Mouse (Mus musculus) layer of hippocampus, adult 8-10 months (tissue): ENCODE measurements at regions not wholly inside any gene's neighbourhood (a gene's known extent, or its start where the extent isn't known, plus 50 kb on each side); places are given as distances from the start of the nearest gene placed in this dataset.
"Not testable (repeated sequence)": the region's sequence is repeated elsewhere in the genome, so short reads cannot be mapped to it uniquely, and the experiment has no call there.

ENCODE experiments used
- DNase-seq, 2 experiments: peaks; one replicate each; pipeline ENCODE4 v3.0.0; 2022; ENCODE audit warnings: low spot score in 2 of 2

DNA sequence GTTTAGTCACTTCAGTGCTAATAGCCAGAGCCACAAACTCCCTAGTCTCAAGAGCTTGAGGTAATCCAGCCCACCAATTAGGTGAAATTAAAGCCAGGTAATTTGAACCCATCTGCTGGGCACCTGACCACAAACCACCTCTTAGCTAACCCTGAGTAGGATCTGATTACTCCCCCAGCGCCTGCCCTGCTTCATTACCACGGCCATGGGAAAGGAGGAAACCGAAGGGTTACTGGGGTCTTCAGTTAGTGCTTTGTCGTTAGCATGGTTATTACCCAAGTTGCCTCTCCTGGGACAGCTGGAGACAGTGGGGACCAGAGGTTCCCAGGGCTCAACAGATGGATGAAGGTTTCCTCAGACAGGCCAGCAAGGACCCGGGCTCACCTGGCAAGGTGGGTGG is 337.3 kb upstream of the 3110018I06Rik start:
- no peak for DNase-seq

DNA sequence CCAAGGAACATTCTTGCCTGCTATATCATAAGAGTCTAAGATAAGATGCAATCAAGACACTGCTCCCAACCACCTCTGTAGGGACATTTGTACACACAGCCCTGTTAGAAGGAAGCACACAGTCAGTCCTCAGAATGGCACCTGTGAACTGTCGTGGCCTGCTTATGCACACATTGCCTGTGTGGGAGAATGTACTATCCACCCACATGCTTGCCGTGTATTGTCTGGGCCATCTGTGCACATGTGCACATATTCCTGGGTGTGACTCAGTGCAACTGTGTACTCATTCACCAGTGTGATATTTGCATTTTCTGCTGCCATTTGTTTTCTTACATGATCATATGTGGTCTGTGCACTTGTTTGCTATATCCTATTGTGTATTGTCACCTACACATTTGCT is 333.8 kb upstream of the 3110018I06Rik start:
- DNase-seq, result peak; percentile 27 to 28

DNA sequence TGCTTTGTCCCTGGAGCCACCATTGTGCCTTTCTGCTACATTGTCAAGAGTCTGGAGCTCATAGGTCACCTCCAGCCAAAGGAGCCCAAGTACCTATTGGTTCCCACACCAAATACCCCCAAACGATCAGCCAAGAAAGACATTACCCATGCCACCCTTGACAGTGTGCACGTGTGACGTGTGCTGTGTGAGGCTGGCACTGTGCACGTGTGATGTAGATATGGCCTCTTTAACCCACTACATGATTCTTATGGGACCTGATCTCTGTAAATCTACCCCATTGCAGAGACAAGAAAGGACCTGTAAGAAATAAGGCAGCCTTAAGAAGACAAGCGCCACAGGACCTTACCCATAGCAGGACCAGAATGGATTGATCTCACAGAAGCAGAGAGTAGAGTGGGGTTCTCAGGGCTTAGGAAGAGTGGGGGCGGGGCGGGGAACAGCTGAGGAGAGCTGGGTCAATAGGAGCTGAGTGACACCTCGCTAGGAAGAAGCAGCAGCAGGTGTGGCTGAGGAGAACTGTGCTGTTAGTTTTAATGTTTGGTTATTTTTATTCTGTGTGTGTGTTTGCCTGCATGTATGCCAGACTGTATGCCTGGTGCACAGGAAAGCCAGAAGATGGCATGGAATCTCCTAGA is 331.5 kb upstream of the 3110018I06Rik start:
- DNase-seq, result no peak

DNA sequence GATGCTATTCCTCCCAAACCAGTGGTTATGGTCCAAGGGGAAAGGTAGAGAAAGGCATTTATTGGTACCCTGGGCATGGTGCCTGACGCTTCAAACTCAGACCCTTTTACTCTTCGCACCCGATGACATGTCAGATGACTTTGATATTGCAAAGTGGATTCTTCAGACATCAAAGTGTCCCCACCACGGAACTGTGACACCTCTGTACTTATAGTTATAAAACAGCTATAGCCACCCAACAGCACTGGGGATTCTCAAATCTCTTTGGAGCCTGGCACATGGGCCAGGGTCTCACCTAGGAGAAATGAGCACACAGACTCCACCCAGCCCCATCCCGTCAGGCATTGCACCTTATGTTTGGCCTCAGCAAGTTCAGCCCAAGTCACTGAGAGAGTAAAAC is 329.3 kb upstream of the 3110018I06Rik start:
- no peak for DNase-seq

DNA sequence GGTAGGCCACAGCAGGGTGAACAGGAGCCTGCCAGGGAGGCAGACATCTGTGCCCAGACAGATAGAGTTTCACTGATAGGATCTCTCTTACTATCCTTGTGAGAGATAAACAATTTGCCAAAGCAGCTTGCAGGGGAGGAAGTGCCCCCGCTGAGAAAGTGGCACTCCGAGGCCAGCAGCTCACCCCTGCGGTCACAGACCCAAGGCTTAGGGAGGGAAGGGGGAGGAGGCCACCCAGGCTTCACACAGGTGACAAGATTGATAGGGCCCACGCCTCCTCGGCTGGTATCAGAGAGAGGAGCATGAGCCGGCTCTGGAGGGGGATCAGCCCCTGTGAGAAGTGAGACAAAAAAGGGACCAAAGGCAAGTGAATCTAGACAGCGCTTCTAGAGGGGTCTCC is 328.3 kb upstream of the 3110018I06Rik start:
- no peak for DNase-seq

DNA sequence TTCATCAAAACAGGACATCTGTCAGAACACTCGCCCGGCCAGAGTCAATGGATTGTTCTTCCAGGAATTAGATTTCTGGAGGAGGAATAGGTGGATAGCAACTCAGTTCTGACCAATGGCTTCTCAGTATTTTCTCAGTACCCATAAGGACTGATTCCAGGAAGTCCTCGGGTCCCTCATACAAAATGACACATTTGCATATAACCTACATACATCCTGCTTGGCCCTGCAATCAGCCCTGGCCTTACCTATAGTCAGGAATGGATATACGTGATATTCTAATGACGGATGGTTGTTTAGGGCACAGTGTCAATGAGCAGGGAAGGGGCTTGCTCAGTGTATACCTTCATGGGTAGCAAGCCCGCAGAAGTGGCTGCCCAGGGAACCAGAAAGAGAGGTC is 327.8 kb upstream of the 3110018I06Rik start:
- no peak for DNase-seq

DNA sequence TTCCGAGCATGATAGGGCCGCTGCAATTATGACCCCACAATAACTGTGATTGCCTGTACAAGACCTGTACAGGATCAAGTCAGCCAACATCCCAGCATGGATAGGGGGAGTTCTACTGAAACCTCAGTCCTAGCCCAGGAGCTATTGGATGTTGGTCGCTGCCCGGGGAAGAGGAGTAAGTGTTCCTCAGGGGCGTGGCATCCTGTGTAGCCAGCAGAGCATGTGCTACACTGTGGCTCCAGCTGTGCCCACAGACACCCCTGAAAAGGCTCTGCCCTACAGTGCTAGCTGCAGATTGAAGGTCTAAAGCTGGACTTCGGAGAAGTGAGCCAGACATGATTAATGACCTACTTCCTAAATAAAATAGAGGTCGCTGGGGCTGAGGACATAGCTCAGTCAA is 317.5 kb upstream of the 3110018I06Rik start:
- DNase-seq, result no peak

DNA sequence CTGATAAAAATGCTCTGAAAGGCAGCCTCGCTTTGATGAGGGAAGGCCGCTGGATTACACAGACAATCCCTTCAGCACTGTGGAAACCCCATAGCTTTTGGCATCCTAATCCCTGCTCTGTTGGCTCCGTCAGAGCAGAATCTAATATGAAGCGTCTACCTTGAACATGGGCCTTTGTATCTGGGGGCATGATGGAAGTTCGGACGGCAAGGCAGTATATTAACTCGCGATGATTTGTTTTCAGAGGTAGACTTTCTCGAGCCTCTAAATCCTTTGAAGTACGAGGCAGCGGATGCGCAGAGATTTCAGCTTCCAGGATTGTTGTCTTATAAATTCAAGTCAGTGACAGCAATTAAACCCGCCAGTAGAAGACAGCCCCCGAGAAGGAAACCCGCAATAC is 316.8 kb upstream of the 3110018I06Rik start:
- DNase-seq, result no peak

DNA sequence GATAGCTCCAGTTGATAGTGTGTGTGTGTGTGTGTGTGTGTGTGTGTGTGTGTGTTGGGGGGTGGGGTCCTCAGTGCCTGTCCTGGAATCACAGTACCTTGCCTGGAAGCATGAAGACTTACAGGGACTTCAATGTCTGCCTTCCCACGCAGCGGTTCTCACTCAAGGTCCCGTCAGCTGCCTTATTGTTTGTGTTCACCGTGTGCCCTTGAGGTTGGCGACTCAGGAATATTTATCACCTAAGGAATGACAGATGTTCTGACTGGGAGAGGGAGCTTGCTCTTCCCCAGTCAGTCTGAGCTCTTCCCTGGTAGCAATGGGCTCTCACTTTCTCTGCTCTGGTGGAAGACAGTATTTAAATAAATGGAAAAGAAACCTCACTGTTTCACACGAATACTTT is 309.8 kb upstream of the 3110018I06Rik start:
- DNase-seq, result no peak

DNA sequence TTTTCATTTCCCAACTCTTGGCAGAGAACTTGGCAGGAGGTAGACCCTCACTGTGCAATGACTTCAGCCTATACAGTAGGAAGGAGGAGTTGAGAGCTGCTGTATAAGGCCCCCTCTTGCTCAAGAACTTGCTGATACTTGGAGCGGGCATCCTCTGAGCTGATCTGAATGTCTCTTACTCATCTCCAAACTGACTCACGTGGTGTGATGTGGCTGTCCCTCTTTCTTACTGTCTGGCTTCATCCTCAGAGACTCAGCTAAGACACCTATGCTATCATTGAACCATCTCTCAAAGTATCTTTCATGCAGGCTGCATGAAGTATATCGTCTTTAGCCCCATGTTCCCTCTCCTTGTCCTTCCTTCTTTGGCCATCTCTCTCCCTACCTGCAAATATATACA is 307.9 kb upstream of the 3110018I06Rik start:
- no peak for DNase-seq

DNA sequence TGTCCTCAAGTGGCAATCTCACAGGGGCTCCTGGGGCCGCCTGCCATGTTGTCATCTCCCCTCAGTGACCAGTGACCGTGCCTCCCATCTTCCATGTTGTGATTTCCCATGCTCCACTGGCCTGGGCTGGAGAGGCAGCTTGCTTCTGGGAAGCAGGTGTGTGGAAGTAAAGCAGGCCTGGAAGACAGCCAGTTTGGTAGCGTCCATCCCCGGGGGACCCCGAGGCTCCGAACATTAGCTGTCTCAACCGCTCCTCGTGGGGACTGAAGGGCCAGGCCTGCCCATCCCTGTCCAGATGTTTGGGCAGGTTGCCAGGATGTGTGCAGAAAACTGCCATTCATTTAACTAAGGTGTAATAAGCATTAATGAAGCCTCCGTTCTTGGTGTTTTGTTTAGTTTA is 307.1 kb upstream of the 3110018I06Rik start:
- DNase-seq, result no peak

DNA sequence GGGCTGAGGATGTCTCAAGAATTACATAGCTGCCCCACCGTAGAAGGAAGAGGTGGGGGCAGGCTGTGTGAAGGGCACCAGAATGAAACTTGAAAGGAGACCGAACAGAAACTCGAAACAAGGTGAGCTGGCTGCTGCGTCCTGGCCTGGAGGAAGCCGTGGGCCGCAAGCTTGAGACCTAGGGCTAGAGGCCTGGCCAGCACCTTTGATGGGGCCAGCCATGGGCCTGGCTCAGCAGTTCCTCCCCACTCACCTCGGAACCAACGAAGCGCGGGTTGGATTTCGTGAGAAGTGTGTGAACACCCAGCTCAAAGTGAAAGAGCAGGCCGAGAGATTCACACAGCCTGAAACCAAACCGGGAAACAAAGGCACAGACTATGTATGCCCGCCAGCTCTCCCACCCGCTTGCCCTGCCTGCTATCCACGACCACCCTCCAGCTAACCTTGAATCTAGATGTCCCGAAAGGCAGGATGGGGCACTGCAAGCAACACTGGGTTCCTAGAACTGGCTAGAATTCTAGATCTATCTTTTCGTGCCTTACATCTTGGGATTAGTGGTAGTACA is 306.3 kb upstream of the 3110018I06Rik start:
- DNase-seq, result no peak

DNA sequence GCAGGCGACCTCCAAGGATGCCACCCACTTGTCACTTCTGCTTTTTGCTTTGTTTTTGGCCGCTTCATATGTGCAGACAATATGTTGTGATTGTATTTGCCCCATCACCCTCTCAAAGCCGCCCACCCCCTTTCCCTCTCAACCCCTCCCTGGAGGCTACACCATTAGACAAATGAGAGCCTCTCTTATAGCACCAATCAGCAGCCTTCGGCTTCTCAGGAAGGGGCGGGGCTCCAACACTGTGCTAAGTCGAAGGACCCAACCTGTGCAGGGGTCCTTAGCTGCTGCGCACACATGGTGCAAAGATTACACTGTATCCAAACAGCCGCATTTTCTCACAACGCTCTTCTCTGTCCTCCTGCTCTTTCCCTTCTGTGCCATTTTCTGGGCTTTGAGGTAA is 305.1 kb upstream of the 3110018I06Rik start:
- peak; percentile 20 to 37 for DNase-seq

DNA sequence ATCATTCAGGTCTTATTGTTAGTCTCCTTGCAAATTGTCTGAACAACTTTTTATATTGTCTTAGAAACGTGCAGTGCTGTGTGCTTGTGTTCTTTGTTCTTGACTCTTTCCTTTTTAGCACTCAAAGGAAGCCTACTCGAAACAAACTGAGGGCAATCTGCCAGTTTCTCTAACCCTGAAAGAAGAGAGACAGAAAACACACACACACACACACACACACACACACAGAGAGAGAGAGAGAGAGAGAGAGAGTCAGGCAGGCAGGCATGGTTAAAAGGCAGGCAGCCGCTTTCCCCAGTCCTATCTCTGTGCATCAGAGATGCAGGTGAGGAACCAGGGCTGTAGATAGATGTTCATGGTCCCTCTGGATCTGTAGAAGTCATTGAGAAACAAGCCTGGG is 304.0 kb upstream of the 3110018I06Rik start:
- DNase-seq, result no peak

DNA sequence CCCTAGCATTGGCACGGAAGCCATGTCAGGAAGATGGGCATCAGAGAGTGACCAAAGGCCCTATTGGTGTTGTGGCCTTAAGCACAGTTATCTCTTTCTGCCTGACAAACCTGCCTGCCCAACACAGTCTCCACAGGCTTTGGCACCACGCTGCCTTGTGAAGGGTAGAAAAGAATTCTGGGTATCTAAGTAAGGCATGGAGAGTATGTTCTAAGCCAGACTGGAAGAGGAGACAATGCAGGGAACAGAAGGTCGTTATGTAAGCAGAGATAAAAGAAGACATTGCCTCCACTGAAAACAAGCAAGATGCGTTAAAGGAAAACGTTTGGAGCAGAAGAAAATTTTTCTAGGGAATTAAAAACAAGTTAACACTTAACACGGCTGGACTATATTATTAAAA is 302.1 kb upstream of the 3110018I06Rik start:
- peak in 1 of 2 experiments; percentile 26 for DNase-seq

DNA sequence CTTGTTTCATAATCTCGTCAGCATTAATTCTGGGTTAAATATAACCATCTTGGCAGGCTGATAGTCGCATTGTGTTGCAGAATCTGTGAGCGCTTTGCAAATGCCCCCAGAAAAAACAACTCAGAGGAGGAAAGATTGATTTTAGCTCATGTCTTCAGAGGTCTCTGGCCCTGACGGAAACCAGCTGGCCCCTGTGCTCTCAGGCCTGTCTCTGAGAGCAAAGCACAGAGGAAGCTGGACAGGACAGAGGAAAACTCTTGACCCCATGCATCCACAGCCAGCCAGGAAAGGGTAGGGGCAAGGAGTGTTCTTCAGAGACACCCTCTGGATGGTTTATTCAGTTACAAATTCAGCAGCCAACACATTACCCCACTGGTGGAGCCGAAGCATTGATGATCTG is 300.4 kb upstream of the 3110018I06Rik start:
- DNase-seq, result no peak

DNA sequence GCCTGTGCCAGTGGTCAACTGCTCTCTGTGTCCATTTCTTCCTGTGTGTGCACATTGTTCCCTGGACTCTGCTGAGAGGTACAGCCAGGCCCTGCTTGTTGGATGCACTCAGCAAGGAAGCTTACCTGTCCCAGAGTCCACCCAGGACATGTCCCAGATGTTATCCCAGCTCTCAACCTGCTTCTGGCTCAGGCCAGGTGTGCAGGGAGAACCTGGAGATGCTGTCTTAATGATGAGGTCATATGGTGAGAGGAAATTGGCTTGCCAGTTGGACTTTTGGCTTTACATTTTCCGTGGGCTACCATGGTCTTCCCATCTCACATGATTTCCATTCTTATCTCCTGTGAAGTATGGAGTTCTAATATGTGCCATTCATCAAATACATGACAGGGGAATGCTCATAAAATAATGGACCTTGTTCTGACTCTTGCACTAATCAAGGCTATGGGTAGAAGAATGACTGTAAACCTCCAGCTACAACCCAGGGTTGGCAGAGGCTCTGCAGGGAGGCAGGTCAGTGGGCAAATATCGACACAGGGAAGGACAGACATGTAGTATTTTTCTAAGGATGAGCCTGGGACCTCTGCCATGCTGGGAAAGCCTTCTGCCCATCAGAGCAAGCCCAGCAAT is 289.9 kb upstream of the 3110018I06Rik start:
- DNase-seq, result no peak

DNA sequence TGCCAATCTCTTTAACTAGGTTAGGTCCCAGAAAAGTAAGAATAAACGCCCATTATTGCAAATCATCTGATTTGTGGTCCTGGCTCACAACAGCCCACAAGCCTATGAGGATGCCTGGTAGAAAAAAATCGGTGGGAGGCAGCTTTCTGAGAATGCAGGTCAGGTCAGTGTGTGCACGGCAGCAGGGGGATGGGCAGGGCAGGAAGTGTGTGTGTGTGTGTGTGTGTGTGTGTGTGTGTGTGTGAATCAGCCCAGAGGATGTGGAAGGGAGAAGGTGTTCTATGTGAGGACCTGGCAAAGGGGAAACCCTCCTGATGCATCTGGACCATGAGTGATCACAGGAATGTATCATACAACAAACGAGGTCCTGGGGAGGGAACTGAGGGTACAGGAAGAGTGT is 287.5 kb upstream of the 3110018I06Rik start:
- DNase-seq, result no peak

DNA sequence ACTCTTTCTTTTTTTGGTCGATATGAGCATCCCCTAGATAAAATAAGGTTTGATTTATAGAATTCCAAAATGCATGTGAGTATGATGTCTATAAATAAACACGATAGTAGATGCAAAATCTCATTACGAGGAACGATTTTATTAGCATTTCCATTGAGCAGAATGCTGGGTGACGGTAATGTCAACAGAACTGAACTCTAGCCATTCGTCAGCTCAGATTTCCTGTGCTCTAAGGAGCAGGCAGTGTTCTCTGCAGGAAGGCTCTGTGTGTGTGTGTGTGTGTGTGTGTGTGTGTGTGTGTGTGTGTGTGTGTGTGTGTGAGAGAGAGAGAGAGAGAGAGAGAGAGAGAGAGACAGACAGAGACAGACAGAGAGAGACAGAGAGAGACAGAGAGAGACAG is 279.6 kb upstream of the 3110018I06Rik start:
- not testable (repeated sequence) for DNase-seq

DNA sequence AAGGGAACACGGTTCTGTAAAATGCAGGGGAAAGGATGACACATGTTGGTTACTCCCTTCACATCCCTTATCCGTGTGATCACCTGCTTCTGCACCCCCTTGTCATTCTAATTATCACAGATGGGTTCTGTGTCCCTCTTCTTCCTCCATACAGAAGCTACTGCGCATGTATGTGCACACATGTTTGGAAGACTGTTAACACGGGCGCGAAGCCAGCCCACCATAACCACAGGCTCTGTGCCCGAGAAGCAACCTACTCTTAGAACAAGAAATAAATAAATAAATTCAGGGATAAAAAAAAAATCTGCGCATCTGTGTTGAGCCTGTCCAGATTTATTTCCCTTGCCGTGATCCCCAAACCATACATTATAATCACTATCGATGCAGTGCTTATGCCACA is 275.6 kb upstream of the 3110018I06Rik start:
- peak; percentile 39 to 72 for DNase-seq

DNA sequence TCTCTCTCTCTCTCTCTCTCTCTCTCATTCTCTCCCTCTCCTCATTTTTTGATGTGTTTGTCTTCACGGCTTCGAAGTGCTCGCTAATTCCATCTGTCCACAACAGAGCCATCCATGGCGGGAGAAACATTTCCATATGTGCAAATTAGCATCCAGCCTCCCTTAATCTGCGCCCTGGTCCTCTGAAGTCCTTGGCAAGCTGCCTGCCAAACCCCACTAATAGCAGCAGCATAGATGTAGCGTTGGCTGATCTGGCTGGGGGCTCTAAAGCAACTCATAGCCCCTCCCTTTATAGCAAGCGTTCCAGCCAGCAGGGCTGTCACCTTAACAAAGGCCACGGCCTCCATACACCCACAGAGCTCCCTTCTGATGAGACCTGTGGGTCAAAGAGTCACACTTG is 272.3 kb upstream of the 3110018I06Rik start:
- DNase-seq, result no peak

DNA sequence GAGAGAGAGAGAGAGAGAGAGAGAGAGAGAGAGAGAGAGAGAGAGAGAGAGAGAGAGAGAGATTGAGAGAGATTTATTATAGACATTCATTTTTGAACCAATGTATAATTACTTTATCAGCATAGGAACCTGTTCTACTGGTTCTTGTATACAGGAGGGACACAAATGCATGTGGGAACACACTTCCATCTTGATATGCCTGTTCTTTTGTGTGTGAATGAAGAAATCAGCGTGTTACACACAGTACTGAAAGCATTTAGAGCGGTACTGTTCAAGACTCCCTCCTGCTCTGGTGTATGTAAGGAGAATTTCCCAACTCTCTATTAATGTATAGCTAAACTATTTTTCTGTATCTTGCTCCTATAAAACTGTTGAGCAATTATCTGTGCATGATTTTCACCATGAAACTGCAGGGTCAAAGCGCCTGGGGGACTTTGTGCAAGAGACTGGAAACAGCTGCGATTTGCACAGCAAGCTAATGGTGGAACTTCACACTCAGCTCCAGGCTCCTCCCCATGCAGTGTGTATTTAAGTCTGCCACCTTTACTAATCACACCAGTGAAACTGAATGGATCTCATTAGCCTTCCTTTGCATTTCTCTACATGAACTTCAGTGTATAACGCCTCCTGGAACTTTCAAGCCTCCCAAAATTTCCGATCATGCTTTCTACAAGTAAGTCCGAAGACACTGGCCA is 267.0 kb upstream of the 3110018I06Rik start:
- DNase-seq, result no peak

DNA sequence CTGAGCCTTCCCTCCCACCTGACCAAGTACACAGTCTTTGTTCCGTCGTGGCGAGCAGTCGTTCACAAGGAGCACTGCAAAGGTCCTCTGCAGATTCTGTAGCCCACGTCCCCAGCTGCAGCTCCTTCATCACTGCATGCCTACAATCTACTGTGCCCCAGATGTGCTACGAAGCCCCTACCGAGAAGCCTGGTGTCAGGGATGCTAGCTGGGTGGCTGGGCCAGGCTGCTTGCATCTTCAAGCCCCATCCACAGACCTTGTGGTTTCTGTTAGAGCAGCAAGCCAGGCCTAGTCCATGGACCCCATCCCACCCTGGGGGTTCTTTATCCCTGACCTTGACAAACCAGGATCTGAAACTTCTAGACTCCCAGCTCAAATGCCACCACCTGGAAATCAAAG is 266.3 kb upstream of the 3110018I06Rik start:
- no peak for DNase-seq
